Mouse (Mus musculus): Measurements from ENCODE around the gene Gm37240. TPM values are rescaled to one million over a fixed set of nuclear protein-coding genes. Genes with fewer than 3 reads are reported as not detected.

Gm37240 gene
- polyA plus RNA-seq, 1 experiment from 2014 or later = 0.48 TPM

DNA sequence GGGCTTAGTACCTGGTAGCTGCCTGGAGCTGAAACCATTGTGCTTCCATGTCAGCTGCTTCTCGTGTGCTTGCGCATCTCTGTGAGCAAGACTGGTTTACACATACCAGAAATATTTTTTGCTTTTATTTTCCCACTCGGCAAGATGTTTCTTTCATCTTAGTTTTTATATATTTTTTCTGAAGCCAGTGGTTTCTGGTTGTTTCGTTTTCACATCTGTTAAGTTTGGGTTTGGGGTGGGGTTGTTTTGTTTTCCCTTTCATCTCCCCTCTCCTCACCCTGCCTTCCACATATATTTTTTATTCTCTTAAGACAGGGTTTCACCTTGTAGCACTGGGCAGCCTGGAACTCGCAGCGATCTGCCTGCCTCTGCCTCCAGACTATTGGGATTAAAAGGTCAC is 1116.8 kb downstream of the Gm37240 start:
- WGBS = 91% methylated on average over 6 of the region's 6 CpGs
- Histone ChIP-seq H3K27ac (no peak overlapping the region), H3K4me1 (no peaks in the 10 kb centered on the region), H3K4me3 (no peak overlapping the region), H3K9ac (no peak overlapping the region), H3K27me3 (no peaks in the 10 kb centered on the region), H3K9me3 (replicated peaks) (no peaks in the 10 kb centered on the region), H3K4me2 (no peak overlapping the region), H3K36me3 (ENCODE audit: poor library complexity, severe bottlenecking) (no peaks in the 10 kb centered on the region)
- no peak for ATAC-seq

DNA sequence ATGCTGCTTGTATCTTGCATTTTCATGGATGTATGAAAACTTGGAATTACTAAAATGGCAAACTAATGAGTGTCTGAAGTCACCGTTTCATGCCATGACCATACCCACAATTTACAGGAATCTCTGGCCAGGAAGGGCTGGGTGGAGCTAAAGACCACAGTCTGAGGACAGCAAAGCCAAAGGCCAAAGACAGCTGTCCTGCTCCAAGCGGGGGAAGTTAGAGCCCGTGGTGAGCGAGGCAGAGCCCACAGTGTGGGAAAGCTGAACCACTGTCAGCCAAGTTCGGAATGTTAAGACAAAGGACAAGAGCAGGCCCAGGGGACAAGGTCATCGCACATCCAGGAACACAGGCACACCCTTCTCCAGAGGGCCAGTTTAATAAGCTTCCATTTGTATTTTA is 1117.9 kb downstream of the Gm37240 start:
- no peaks in the 10 kb centered on the region for H3K36me3 ChIP-seq (ENCODE audit: poor library complexity, severe bottlenecking)
- H3K9me3 ChIP-seq (replicated peaks) = no peaks in the 10 kb centered on the region
- no peaks in the 10 kb centered on the region for H3K27me3 ChIP-seq
- H3K4me3 ChIP-seq = no peak overlapping the region
- H3K27ac ChIP-seq = no peak overlapping the region
- H3K4me1 ChIP-seq = no peaks in the 10 kb centered on the region
- 89% methylated on average over 6 of the region's 6 CpGs for WGBS
- H3K4me2 ChIP-seq = no peak overlapping the region
- no peak for ATAC-seq
- H3K9ac ChIP-seq = no peak overlapping the region

DNA sequence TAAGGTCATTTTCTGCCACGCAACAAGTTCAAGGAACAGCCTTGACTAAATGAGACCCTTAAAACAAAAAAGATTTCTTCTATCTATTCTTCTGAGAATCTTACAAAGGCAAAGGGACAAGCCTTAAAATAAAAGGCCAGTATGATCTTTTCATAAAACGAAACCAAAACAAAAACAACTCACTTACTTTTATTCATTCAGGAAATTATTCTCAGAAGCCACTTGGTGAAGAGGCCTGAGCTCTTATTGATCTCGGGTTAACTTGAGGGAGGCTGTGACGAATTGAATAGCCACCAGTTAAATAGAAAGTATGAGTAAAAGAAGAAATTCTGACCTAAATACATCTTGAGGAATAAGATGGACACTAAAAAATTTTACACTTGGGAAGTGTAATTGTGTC is 1118.4 kb downstream of the Gm37240 start:
- Histone ChIP-seq H3K27me3 (no peaks in the 10 kb centered on the region), H3K4me1 (no peaks in the 10 kb centered on the region), H3K9ac (no peak overlapping the region), H3K9me3 (replicated peaks) (no peaks in the 10 kb centered on the region), H3K4me2 (no peak overlapping the region), H3K4me3 (no peak overlapping the region), H3K36me3 (ENCODE audit: poor library complexity, severe bottlenecking) (no peaks in the 10 kb centered on the region), H3K27ac (no peak overlapping the region)
- WGBS = 83% methylated on average over 4 of the region's 4 CpGs
- no peak for ATAC-seq

DNA sequence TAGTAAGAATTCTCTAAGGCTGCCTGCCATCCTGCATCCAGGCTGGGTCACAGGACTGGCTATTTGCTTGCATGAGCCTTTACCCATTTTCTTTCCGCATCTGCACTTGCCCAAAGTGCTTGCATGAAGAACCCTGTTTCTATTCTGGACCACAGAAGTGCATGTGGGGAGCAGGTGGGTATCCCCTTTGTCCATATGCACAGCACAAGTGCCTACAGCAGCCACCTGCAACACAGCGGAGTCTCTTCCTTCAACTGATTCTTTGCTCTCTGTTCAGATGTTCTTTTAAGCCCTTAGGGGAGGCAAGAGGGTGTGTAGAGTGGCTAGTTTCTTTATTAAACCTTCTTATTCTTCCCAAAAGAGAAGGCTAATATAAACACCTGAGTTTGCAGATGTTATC is 1133.5 kb downstream of the Gm37240 start:
- H3K27me3 ChIP-seq = no peaks in the 10 kb centered on the region
- 92% methylated on average over 2 of the region's 2 CpGs for WGBS
- no peaks in the 10 kb centered on the region for H3K4me1 ChIP-seq
- H3K36me3 ChIP-seq (ENCODE audit: poor library complexity, severe bottlenecking) = no peaks in the 10 kb centered on the region
- H3K4me2 ChIP-seq = no peak overlapping the region
- no peak overlapping the region for H3K27ac ChIP-seq
- no peak for ATAC-seq
- no peaks in the 10 kb centered on the region for H3K9me3 ChIP-seq (replicated peaks)
- H3K9ac ChIP-seq = no peak overlapping the region
- H3K4me3 ChIP-seq = no peak overlapping the region

DNA sequence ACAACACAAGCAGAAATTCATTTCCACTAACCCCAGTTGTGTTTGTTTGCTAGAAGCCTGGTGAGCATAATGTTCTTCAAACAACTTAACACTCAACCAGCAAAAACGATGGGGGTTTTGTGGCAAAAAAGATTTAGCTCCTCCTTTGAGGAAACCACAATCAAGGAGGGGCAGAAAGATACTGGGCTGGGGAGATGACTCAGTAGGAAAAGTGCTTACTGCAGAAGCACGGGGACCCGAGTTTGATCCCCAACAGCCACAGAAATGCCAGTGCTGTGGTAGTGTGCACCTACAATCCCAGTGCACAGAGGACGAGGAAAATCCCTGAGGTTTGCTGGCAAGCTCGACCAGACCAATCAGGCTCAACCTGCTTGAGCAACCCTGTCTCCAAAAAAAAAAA is 1138.1 kb downstream of the Gm37240 start:
- no peak overlapping the region for H3K9ac ChIP-seq
- no peak overlapping the region for H3K4me3 ChIP-seq
- peaks cover 23% of the 10 kb centered on the region for H3K4me1 ChIP-seq
- no peaks in the 10 kb centered on the region for H3K9me3 ChIP-seq (replicated peaks)
- ATAC-seq = no peak
- H3K27ac ChIP-seq = no peak overlapping the region
- no peaks in the 10 kb centered on the region for H3K36me3 ChIP-seq (ENCODE audit: poor library complexity, severe bottlenecking)
- H3K27me3 ChIP-seq = no peaks in the 10 kb centered on the region
- no peak overlapping the region for H3K4me2 ChIP-seq
- WGBS = 81% methylated on average over 5 of the region's 5 CpGs

DNA sequence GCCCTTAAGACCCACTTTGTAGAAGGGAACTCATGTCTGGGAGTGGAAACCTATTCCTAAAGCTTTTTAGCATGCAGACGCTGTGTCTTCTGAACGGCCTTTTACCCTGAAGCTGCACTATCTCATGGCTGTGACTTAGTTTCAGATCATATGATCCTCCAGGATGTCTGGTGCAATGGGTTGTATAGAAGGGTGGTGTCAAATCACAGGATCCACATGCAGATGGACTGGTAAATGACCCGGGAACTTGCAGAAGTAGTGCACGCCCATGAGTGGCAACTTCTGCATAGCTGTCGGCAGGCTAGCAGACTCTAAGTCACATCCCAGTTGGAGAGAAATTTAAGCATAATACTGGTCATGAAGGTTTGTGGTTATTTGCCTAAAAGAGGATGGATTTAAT is 1139.2 kb downstream of the Gm37240 start:
- H3K36me3 ChIP-seq (ENCODE audit: poor library complexity, severe bottlenecking) = no peaks in the 10 kb centered on the region
- peaks cover 26% of the 10 kb centered on the region for H3K4me1 ChIP-seq
- 91% methylated on average over 5 of the region's 5 CpGs for WGBS
- no peak overlapping the region for H3K4me2 ChIP-seq
- no peak for ATAC-seq
- H3K27ac ChIP-seq = no peak overlapping the region
- no peaks in the 10 kb centered on the region for H3K9me3 ChIP-seq (replicated peaks)
- H3K27me3 ChIP-seq = no peaks in the 10 kb centered on the region
- no peak overlapping the region for H3K4me3 ChIP-seq
- no peak overlapping the region for H3K9ac ChIP-seq

DNA sequence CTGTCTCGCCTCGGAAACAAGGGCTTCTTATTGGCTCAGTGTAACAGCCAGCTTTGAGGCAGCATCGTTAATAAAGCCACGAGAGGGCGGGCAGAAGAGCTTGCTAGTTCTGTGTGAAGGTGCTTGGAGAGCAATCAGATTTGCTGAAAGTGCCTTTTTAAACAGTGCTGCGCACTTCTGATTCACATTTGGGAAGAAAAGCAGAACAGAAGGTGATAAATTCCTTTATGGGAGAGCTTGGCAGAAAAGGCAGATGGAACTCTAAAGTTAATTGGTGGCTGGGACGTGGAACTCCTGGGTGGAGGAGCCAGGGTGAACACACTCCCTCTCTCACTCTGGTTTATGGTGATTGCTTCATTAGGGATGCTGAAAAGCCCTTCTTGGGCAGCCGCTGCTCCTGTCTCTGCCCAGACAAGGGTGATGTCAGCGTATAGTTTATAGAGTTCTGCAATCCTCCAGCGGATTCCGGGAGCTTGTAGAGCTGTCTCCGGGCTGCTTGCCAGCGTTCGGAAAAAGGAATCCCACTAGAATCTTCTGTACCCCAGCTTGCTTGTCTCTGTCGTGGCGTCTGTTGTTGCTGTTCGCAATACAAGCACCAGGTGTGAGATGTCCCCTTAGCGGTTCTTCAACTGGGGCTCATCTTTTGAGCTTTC is 1141.7 kb downstream of the Gm37240 start:
- ATAC-seq = peak; percentile 95
- H3K4me1 ChIP-seq = peaks cover 26% of the 10 kb centered on the region
- peak overlapping the region; percentile 41 for H3K4me2 ChIP-seq
- no peaks in the 10 kb centered on the region for H3K9me3 ChIP-seq (replicated peaks)
- H3K9ac ChIP-seq = no peak overlapping the region; the same call in 1 of the 2 replicates
- H3K36me3 ChIP-seq (ENCODE audit: poor library complexity, severe bottlenecking) = no peaks in the 10 kb centered on the region
- H3K27me3 ChIP-seq = no peaks in the 10 kb centered on the region
- H3K27ac ChIP-seq = peak overlapping the region; percentile 72
- H3K4me3 ChIP-seq = no peak overlapping the region
- 30% methylated on average over 18 of the region's 18 CpGs for WGBS

DNA sequence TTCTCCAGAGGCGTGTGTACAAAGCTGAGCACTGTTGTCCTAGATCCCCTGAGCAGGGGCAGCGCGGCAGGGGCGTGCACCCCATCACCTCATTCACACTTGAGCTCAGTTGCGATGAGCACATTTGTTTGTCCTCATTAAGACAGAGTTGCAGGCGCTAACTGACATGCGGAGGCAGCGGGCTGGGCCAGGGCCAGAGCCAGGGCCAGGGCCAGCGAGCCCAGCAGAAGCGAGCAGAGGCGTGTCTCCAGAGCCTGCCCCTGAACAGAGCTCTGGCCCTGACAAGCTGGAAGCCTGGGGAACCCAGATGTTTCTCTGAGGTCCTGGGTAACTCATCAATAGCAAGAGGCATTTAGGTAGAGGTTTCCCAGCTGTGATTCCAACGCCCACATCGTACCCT is 1142.6 kb downstream of the Gm37240 start:
- Histone ChIP-seq H3K9ac (no peak overlapping the region), H3K36me3 (ENCODE audit: poor library complexity, severe bottlenecking) (no peaks in the 10 kb centered on the region), H3K9me3 (replicated peaks) (no peaks in the 10 kb centered on the region), H3K4me3 (no peak overlapping the region), H3K27ac (peak overlapping the region; percentile 72; the same call in 1 of the 2 replicates), H3K4me1 (peaks cover 26% of the 10 kb centered on the region), H3K27me3 (no peaks in the 10 kb centered on the region), H3K4me2 (0 out of 2 replicates have a peak overlapping the region, but pooled peaks have one; percentile 41)
- peak; percentile 48; the same call in 1 of the 2 replicates for ATAC-seq
- WGBS = 63% methylated on average over 13 of the region's 13 CpGs

DNA sequence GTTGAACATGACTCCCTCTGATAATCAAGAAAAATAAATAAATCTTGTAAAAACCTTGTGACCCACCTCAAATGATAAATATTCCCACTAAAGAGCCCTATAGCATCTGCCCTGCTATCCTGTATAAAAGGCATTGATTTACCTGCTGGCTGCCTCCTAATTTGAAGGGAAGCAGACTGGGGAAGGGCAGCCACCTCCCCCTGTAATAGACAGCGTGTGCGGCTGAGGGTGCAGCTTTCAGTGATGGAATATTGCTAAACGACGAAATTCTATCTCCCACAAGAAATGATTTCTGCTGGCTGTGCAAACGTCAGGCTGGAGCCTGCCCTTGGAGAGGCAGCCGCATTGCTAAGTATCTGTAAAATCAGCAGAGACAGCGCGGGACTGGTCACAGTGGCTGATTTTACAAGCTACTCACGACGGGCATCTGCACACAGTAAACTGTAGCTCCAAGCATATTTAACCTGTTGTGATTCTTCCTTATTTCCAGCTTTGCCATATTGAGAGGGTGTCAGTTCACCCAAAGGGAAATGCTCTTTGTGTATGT is 1147.2 kb downstream of the Gm37240 start:
- Histone ChIP-seq H3K4me2 (no peak overlapping the region), H3K27ac (no peak overlapping the region), H3K27me3 (no peaks in the 10 kb centered on the region), H3K4me3 (no peak overlapping the region), H3K36me3 (ENCODE audit: poor library complexity, severe bottlenecking) (no peaks in the 10 kb centered on the region), H3K4me1 (peaks cover 19% of the 10 kb centered on the region), H3K9ac (no peak overlapping the region), H3K9me3 (replicated peaks) (no peaks in the 10 kb centered on the region)
- no peak for ATAC-seq
- 76% methylated on average over 10 of the region's 10 CpGs for WGBS

DNA sequence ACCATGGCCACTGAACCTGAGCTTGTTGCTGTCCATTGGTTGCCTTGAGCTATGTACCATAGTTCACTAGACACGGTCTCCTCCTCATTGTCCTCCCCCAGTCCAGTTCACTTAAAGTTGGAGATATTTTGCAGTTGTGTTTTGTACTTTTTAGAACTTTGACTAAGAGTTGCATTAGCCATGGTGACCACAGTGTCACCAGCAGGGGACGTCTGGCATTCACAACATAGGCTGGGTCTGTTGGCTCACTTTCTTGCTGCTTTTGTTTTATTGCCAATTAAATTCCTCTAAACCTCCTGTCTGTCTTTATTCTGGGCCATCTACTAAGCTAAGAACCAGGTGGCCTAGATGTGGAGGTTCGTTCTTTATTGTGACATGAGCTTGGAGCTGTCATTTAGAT is 1150.2 kb downstream of the Gm37240 start:
- Histone ChIP-seq H3K27me3 (no peaks in the 10 kb centered on the region), H3K4me3 (no peak overlapping the region), H3K4me1 (peaks cover 18% of the 10 kb centered on the region), H3K4me2 (no peak overlapping the region), H3K36me3 (ENCODE audit: poor library complexity, severe bottlenecking) (no peaks in the 10 kb centered on the region), H3K9me3 (replicated peaks) (no peaks in the 10 kb centered on the region), H3K9ac (no peak overlapping the region), H3K27ac (no peak overlapping the region)
- ATAC-seq = no peak
- WGBS = 66% methylated on average over 3 of the region's 3 CpGs

DNA sequence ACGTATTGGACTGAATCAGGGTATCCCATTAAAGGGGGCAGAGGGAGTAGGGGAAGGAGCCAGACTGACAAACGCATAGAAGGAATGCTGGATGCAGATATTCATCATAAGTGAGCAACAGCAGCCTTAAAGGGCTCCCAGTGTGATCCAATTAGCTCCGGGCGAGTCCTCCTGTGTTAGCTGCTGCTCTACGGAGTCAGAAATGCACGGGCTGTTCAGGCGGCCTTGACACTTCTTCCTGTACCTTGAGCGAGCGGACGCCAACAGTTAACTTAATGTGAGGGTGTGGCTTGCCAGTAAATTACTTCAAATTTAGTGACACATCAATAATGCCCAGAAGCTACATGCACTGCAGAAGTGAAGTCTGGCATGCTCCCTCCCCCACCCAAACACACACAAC is 1151.6 kb downstream of the Gm37240 start:
- Histone ChIP-seq H3K27ac (no peak overlapping the region), H3K4me2 (no peak overlapping the region), H3K9ac (no peak overlapping the region), H3K4me3 (no peak overlapping the region), H3K4me1 (peaks cover 32% of the 10 kb centered on the region), H3K27me3 (no peaks in the 10 kb centered on the region), H3K9me3 (replicated peaks) (no peaks in the 10 kb centered on the region), H3K36me3 (ENCODE audit: poor library complexity, severe bottlenecking) (no peaks in the 10 kb centered on the region)
- 55% methylated on average over 10 of the region's 10 CpGs for whole genome bisulfite sequencing
- no peak for ATAC-seq

DNA sequence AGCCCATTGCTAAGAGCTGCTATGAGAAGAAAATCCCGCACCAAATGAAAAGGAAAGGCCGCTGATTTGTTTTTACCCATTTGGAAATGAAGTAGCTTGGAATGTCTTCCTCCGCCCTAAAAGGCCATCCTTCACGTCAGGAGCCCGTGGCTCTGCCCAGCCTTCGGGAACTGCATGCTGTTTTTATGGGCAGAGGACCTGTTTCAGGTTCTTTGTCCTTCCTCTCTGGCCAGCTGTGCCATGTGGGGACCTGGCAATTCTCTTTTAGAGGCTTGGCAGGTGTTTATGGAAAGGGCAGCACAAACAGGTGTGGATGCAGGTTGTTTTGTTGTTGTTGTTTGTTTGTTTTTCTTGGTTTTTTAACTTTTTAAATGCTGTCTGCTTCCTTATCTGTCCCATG is 1154.8 kb downstream of the Gm37240 start:
- WGBS = 3% methylated on average over 6 of the region's 6 CpGs
- ATAC-seq = peak; percentile 23; the same call in 1 of the 2 replicates
- 0 out of 2 replicates have a peak overlapping the region, but pooled peaks have one; percentile 31 for H3K4me3 ChIP-seq
- H3K9ac ChIP-seq = peak overlapping the region; percentile 60; the same call in 1 of the 2 replicates
- H3K27ac ChIP-seq = peak overlapping the region; percentile 84
- no peaks in the 10 kb centered on the region for H3K9me3 ChIP-seq (replicated peaks)
- H3K27me3 ChIP-seq = 0 out of 2 replicates have a peak, but pooled peaks cover 3% of the 10 kb centered on the region
- peak overlapping the region; percentile 61 for H3K4me2 ChIP-seq
- H3K4me1 ChIP-seq = peaks cover 35% of the 10 kb centered on the region
- no peaks in the 10 kb centered on the region for H3K36me3 ChIP-seq (ENCODE audit: poor library complexity, severe bottlenecking)
